Mouse (Mus musculus) brain, embryonic 14.5 days (tissue): Measurements from ENCODE around the gene Slc39a3. TPM values are rescaled to one million over a fixed set of nuclear protein-coding genes. Genes with fewer than 3 reads are reported as not detected.
"Not testable (repeated sequence)": the region's sequence is repeated elsewhere in the genome, so short reads cannot be mapped to it uniquely, and the experiment has no call there.

Source experiments
- DNase-seq: peaks from one replicate; pipeline ENCODE4 v3.0.0-alpha.2; 2011; ENCODE audit warnings: low read depth
- CTCF ChIP-seq: fragments of 200-500 bp; IDR thresholded peaks from 2 replicates; pipeline ENCODE4 v1.5.1; 2012; ENCODE audit warnings: inconsistent platforms, mild to moderate bottlenecking, moderate library complexity, borderline replicate concordance; ENCODE audit not compliant: insufficient read depth, insufficient read length; ENCODE audit errors: extremely low read depth
- POLR2A ChIP-seq: fragments of 200-500 bp; IDR thresholded peaks from 2 replicates; pipeline ENCODE4 v1.6.1; 2012; ENCODE audit warnings: mild to moderate bottlenecking, inconsistent platforms, borderline replicate concordance; ENCODE audit not compliant: poor library complexity, insufficient read depth, insufficient read length, severe bottlenecking; ENCODE audit errors: extremely low read depth
- polyA plus RNA-seq: library from polyadenylated mRNA; depleted of rRNA; stranded (reverse); fragments of >200 nt; gene quantifications from 2 replicates; pipeline ENCODE4 v1.2.3, GENCODE M21; 2012

The Slc39a3 gene
- polyA plus RNA-seq, 1 experiment = 77.9 TPM

DNA sequence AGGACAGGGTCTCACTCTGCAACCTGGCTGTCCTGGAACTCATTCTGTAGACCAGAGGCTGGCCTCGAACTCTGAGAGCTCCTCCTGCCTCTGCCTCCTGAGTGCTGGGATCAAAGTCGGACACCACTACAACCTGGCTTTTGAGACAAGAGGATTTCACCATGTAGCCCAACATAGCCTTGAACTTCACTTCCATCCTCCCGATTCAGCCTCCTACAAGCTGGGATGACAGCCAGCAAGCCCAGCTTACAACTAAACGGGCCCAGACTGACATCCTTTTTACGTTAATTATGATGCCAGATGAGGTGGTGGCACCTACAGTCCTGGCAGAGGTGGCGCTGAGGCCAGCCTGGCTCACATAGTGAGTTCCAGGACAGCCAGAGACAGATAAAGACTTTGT lies 21.7 kb upstream of the Slc39a3 start:
- no peak for DNase-seq
- TF ChIP-seq CTCF (no peak), POLR2A (no peak)

- no peak for DNase-seq
- TF ChIP-seq CTCF = no peak
- no peak for TF ChIP-seq POLR2A
These were observed 20.3 kb upstream of the Slc39a3 start for GRCm38 (mm10) chr10:81057406-81058130.

DNA sequence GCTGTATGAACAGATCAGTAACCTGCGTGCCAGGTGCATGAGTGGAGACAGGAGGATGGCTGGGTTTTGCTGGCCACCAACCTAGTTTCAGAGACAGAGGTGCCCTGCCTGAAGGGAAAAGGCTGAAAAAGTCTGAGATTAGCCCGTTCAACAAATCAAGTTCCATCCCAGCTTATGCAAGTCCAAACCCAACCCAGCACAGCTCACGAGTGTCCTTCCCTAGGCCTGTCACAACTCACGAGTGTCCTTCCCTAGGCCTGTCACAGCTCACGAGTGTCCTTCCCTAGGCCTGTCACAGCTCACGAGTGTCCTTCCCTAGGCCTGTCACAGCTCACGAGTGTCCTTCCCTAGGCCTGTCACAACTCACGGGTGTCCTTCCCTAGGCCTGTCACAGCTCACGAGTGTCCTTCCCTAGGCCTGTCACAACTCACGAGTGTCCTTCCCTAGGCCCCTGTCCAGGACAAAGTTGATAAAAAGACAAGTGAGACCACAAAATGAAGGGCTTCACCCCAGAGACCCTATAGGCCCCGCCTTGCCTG lies 18.6 kb upstream of the Slc39a3 start:
- not testable (repeated sequence) for DNase-seq

GRCm38 (mm10) chr10:81055169-81055568 lies 17.9 kb upstream of the Slc39a3 start:
- DNase-seq = no peak
- no peak for TF ChIP-seq CTCF
- no peak for TF ChIP-seq POLR2A

- TF ChIP-seq CTCF = no peak
- no peak for TF ChIP-seq POLR2A
These were observed 15.4 kb upstream of the Slc39a3 start for GRCm38 (mm10) chr10:81052577-81052976.

GRCm38 (mm10) chr10:81051133-81051532 lies 13.9 kb upstream of the Slc39a3 start:
- DNase-seq = no peak
- TF ChIP-seq POLR2A (no peak), CTCF (no peak)

More at GRCm38 (mm10) chr10:81052577-81052976, 15.4 kb upstream of the Slc39a3 start:
- no peak for DNase-seq

GRCm38 (mm10) chr10:81050645-81051044 lies 13.4 kb upstream of the Slc39a3 start:
- DNase-seq = no peak
- TF ChIP-seq CTCF (peak; percentile 48), POLR2A (no peak)

DNA sequence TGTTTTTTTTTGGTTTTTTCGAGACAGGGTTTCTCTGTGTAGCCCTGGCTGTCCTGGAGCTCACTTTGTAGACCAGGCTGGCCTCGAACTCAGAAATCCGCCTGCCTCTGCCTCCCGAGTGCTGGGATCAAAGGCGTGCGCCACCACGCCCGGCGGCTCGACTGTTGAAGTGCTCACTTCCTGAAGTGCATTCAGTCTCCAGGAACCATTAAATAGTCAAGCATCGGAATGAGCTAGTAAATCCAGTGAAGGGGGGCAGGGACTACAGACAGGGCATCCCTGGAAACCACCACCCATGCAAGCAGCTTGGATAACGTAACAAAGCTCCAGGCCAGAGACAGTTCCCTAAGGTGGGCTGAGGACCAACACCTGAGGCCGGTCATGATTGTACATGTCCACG lies 8.0 kb upstream of the Slc39a3 start:
- DNase-seq = not testable (repeated sequence)

DNA sequence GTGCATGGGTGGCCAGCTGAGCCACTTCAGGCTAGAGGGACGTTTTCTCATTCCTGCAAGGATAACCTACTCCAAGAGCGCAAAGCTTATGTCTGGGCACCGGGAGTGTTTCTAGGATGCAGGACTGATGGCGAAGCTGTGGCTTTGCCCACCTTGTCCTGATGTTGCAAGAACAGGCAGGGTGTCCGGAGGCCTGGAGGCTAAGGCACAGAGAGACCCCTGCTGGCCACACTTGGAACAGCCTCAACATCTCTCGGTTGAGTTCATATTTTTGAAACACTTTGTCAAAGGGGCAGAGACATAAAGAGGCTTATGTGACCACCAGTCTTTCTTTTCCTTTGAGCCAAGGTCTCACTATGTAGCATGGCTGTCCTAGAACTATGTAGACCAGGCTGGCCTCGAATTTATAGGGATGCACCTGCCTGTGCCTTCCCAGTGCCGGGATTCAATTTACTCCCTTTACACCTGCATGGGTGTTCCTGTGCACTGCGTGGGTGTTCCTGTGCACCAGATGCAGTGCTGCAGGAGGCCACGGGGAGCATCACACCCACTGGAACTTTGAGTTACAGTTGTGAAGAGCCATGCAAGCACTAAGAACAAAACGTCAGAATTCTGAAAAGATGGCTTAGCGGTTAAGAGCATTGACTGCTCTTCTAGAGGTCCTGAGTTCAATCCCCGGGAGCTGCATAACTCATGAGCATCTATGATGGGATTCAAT lies 4.4 kb upstream of the Slc39a3 start:
- TF ChIP-seq CTCF (peak; percentile 94), POLR2A (no peak)
- peak; percentile 78 for DNase-seq

- TF ChIP-seq POLR2A (no peak), CTCF (peak; percentile 16; the same call in 1 of the 2 replicates)
- no peak for DNase-seq
These were observed 975 bp downstream of the Slc39a3 start for GRCm38 (mm10) chr10:81036251-81036650.

GRCm38 (mm10) chr10:81033586-81033985 lies 3.6 kb downstream of the Slc39a3 start:
- no peak for DNase-seq
- no peak for TF ChIP-seq POLR2A
- no peak for TF ChIP-seq CTCF

DNA sequence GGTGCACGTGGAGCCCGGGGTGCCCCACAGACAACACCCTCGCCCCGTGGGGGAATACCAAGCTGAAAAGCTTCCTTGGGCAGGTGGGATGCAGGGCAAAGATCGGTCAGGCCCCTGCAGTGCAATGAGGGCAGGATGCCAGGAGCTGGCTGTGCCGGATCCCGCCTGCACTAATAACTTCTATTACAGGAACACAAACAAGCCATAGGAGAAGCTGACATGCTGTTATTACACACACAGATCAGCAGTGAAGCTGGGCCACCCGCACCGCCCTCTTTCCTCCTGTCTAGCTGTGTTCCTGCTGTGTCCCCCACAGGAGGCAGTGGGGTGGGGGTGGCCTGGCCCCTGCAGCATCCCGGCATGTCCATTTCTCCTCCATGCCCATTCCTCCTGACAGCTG lies 8.2 kb downstream of the Slc39a3 start:
- TF ChIP-seq CTCF = no peak
- TF ChIP-seq POLR2A = no peak
- DNase-seq = no peak
